Mouse (Mus musculus) liver, embryonic 14.5 days (tissue): ENCODE data around the gene Col18a1.

ENCODE experiments used
- CTCF ChIP-seq: IDR thresholded peaks from 2 replicates; pipeline ENCODE4 v1.5.1; 2016; ENCODE audit warnings: antibody characterized with exemption, low read depth, control low read depth
- EP300 ChIP-seq: IDR thresholded peaks from 2 replicates; pipeline ENCODE4 v1.6.1; 2016; ENCODE audit warnings: antibody characterized with exemption, low read depth

DNA sequence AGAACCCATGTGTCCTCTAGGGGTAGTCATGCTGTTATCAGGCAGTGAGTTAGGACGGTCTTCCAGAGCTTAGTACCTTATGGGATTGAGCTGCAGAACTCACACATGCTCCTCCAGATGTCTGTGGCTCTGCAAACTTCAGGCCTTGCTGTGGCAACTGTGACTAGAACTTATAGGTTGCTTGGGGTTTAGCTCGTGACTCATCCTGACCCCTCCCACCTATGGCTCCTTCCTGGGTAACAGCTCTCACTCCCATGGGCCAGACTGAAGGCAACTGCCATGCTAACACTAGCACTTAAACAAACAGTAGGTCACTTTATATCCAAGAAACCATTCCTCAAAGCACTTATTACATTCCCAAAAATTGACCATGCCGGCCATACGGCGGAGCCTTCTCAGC is 135.7 kb downstream of the Col18a1 start:
- TF ChIP-seq CTCF: no peak
- no peak for TF ChIP-seq EP300
